Mouse (Mus musculus): Measurements from ENCODE around the gene Adam6a.
"Not testable (repeated sequence)": the region's sequence is repeated elsewhere in the genome, so short reads cannot be mapped to it uniquely, and the experiment has no call there.

Adam6a gene

DNA sequence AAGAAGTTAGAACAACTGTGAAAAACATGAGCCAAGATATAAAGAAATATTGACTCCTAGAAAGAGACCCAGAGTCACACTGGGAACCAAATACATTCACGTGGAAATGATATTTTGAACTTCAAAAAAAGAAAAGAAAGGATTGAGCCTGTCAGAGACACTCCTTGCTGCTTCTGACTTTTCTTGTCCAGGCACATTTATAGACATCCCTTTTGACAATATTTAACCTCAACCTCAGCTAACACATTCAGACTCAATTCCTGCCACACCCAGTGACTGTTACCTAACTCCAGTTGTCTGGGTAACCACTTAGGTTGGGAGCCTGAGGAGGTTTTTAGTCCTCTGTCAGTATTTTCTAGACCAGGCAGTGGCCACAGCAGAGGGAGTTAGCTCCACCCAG, at the start of gene Adam6a:
Adam6a (plus strand) TSS at position 301 of the 400 bp plus-strand sequence.
- DNase-seq: not testable (repeated sequence)

DNA sequence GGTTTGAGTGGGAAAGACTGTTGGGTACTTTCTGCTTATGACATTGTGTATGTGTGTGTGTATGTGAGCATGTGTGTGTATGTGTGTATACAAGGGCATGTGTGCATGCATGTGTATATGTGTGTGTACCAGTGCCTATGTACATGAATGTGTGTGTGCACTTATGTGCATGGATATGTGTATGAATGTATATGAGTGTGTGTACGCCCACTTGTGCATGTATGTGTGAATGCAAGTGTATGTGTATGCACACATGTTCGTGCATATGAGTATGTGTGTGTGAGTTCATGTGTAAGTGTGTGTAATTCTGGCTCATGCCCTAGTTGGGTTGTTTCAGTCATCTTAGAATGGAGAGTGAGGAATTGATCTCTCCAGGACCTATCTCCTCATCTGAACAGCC, 17.8 kb upstream of the Adam6a start:
- no peak for DNase-seq

DNA sequence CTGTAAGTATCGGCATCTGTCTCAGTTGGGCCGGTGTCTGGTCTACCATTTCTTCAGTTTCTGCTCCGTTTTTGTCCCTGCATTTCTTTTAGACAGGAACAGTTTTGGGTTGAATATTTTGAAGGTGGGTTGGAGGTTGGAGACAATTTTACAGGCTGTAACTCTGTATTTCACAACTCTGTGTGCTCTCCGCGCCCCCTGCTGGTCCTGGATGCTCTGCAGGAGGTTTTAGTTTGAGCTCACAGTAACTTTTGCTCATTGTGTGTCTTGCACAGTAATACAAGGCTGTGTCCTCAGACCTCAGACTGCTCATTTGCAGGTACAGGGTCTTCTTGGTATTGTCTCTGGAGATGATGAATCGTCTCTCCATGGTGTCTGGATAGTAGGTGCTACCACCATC, 34.5 kb downstream of the Adam6a start:
- DNase-seq: peak in 1 of 2 experiments; percentile 23

DNA sequence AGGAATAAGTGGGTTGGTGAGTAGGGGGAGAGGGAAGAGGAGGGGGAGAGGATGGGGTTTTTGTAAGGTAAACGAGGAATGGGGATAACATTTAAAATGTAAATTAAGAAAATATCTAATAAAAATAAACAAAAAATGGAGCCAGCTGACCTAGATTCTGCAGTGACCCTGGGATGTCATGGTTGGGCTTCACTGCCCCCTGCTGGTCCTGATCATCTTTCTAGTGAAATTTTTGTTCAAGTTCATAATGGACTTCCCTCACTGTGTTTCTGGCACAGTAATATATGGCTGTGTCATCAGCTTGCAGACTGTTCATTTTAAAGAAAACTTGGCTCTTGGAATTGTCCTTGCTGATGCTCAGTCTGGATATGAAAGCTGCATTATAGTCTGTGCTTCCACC, 44.3 kb downstream of the Adam6a start:
- DNase-seq: no peak
